Mouse (Mus musculus) heart, postnatal 0 days (tissue): ENCODE results near the gene Foxp1. TPM values are rescaled to one million over a fixed set of nuclear protein-coding genes. Genes with fewer than 3 reads are reported as not detected.

Experiments used
- ATAC-seq: fragments of 200-750 bp; cut with Nextera tagmentation; 2 replicates; pipeline ENCODE4 v1.8.0; 2017; ENCODE audit warnings: low read depth, moderate number of reproducible peaks, moderate library complexity; ENCODE audit not compliant: insufficient read depth
- DNase-seq: peaks from one replicate; pipeline ENCODE4 v3.0.0-alpha.2; 2016; ENCODE audit warnings: low spot score
- H3K27ac ChIP-seq: fragments of 300-500 bp; sonication (generic); 2 replicates; pipeline ENCODE4 v1.5.1; 2014; ENCODE audit warnings: low read depth, mild to moderate bottlenecking
- H3K27me3 ChIP-seq: fragments of 300-500 bp; sonication (generic); 2 replicates; pipeline ENCODE4 v1.6.1; 2014; ENCODE audit warnings: low read length, mixed read lengths; ENCODE audit not compliant: control insufficient read depth, insufficient read depth
- H3K36me3 ChIP-seq: fragments of 300-500 bp; sonication (generic); replicated peaks from 2 replicates; pipeline ENCODE4 v1.6.1; 2014; ENCODE audit warnings: low read length, mixed read lengths; ENCODE audit not compliant: control insufficient read depth, insufficient read depth
- H3K4me1 ChIP-seq: fragments of 300-500 bp; sonication (generic); 2 replicates; pipeline ENCODE4 v1.6.1; 2014; ENCODE audit warnings: antibody characterized with exemption; ENCODE audit not compliant: control insufficient read depth, insufficient read depth
- H3K4me2 ChIP-seq: fragments of 300-500 bp; sonication (generic); 2 replicates; pipeline ENCODE4 v1.6.1; 2014; ENCODE audit warnings: low read depth, mild to moderate bottlenecking, low read length, moderate library complexity
- H3K4me3 ChIP-seq: fragments of 300-500 bp; sonication (generic); 2 replicates; pipeline ENCODE4 v1.5.1; 2014; ENCODE audit warnings: low read depth, low read length
- H3K9ac ChIP-seq: fragments of 300-500 bp; sonication (generic); replicated peaks from 2 replicates; pipeline ENCODE4 v1.6.1; 2014; ENCODE audit warnings: low read depth, low read length, mixed read lengths
- H3K9me3 ChIP-seq: fragments of 300-500 bp; sonication (generic); replicated peaks from 2 replicates; pipeline ENCODE4 v1.6.1; 2016; ENCODE audit warnings: low read length; ENCODE audit not compliant: control insufficient read depth
- CTCF ChIP-seq: IDR thresholded peaks from 2 replicates; pipeline ENCODE4 v1.5.1; 2016; ENCODE audit warnings: antibody characterized with exemption, control low read depth, low read depth
- EP300 ChIP-seq: IDR thresholded peaks from 2 replicates; pipeline ENCODE4 v1.6.1; 2016; ENCODE audit warnings: antibody characterized with exemption, low read depth
- WGBS: fragments of 180-500 bp; shearing (Covaris S2); extraction: QIAGEN DNeasy Blood & Tissue Kit; methylation state at CpG from one replicate; pipeline ENCODE4 v1.1.7; 2014; 5-methylcytosine and 5-hydroxymethylcytosine counted together
- polyA plus RNA-seq: library from polyadenylated mRNA; unstranded; fragments of >200 nt; fragmentation: Nextera tagmentation; extraction: Ambion mirVana; gene quantifications from 2 replicates; pipeline ENCODE4 v1.2.1, GENCODE M21; 2015
- total RNA-seq: library from RNA; depleted of rRNA; stranded (reverse); fragments of >200 nt; gene quantifications from 2 replicates; pipeline ENCODE4 v1.2.3, GENCODE M21; 2014; ENCODE audit warnings: low replicate concordance

Gene Foxp1
- total and polyA plus RNA-seq, 2 experiments from 2014 or later: 40.7 to 88.1 TPM

DNA sequence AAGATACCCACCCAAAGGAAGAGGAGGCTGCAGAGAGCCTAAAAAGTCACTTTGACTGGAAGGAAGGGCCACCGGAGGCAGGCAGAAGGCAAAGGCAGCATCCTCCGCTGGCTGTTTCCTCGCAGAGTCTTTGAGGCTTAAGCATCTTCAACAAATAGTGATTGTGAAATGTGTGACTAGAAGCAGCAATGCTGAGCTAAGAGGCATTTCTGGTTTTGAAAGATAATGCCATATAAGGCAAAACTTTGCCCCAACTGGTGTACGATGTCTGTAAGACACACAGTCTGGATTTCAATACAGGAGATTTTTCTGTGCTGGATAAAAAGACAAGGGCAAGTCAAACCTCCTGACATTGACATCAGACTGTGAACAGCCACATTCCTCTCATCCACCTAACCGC, 51.6 kb downstream of the Foxp1 start:
- Histone ChIP-seq H3K27ac (no peak overlapping the region), H3K9ac (no peak overlapping the region), H3K4me1 (no peaks in the 10 kb centered on the region), H3K36me3 (no peaks in the 10 kb centered on the region), H3K27me3 (no peaks in the 10 kb centered on the region), H3K9me3 (no peaks in the 10 kb centered on the region), H3K4me3 (no peak overlapping the region), H3K4me2 (no peak overlapping the region)
- WGBS: 73% methylated on average over 5 of the region's 5 CpGs
- no peak for TF ChIP-seq CTCF
- no peak for TF ChIP-seq EP300
- no peak for ATAC-seq
- DNase-seq: no peak

GRCm38 (mm10) chr6:99469134-99469834, 53.2 kb downstream of the Foxp1 start:
- ATAC-seq (no peak), DNase-seq (no peak)
- WGBS: 90% methylated on average over 12 of the region's 12 CpGs

DNA sequence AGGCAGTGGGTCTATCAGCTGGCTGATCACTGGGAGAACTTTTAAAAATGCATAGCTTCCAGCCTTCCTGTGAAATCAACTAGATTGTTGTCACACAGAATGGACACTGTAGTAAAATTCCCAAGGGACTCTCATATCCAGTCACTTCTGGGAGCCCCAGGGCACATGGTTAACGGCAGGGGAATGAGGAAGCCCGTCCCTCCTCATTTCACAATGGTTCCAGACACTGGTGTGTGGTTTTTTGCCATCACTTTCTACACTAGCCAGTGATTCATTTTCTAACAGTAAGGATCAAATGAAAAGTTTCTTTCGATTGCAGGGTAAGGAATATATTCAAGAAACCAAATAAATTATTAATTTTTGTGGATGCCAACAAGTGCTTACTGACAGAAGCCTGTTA, 54.7 kb downstream of the Foxp1 start:
- H3K27me3 ChIP-seq: no peaks in the 10 kb centered on the region
- TF ChIP-seq EP300 (no peak), CTCF (no peak)
- ATAC-seq (no peak), DNase-seq (no peak)
- no peaks in the 10 kb centered on the region for H3K9me3 ChIP-seq
- H3K36me3 ChIP-seq: no peaks in the 10 kb centered on the region
- no peaks in the 10 kb centered on the region for H3K4me1 ChIP-seq
- 62% methylated on average over 3 of the region's 3 CpGs for WGBS
- no peak overlapping the region for H3K27ac ChIP-seq
- H3K9ac ChIP-seq: no peak overlapping the region
- H3K4me3 ChIP-seq: no peak overlapping the region
- no peak overlapping the region for H3K4me2 ChIP-seq

More at GRCm38 (mm10) chr6:99469134-99469834, 53.2 kb downstream of the Foxp1 start:
- Histone ChIP-seq H3K27me3 (no peaks in the 10 kb centered on the region), H3K4me3 (no peak overlapping the region), H3K27ac (no peak overlapping the region), H3K4me1 (no peaks in the 10 kb centered on the region), H3K9ac (no peak overlapping the region), H3K9me3 (no peaks in the 10 kb centered on the region), H3K4me2 (no peak overlapping the region), H3K36me3 (no peaks in the 10 kb centered on the region)
- TF ChIP-seq EP300: no peak

- Histone ChIP-seq H3K27ac (no peak overlapping the region), H3K9me3 (no peaks in the 10 kb centered on the region), H3K36me3 (no peaks in the 10 kb centered on the region), H3K4me3 (no peak overlapping the region), H3K4me1 (no peaks in the 10 kb centered on the region), H3K9ac (no peak overlapping the region), H3K4me2 (no peak overlapping the region), H3K27me3 (no peaks in the 10 kb centered on the region)
- TF ChIP-seq CTCF: no peak
- no peak for TF ChIP-seq EP300
- no peak for DNase-seq
- WGBS: 52% methylated on average over 8 of the region's 8 CpGs
- ATAC-seq: no peak
Measured at GRCm38 (mm10) chr6:99467109-99467508, 55.4 kb downstream of the Foxp1 start.

GRCm38 (mm10) chr6:99466354-99466753, 56.2 kb downstream of the Foxp1 start:
- Histone ChIP-seq H3K27ac (no peak overlapping the region), H3K27me3 (no peaks in the 10 kb centered on the region), H3K9ac (no peak overlapping the region), H3K9me3 (no peaks in the 10 kb centered on the region), H3K4me3 (no peak overlapping the region), H3K4me1 (no peaks in the 10 kb centered on the region), H3K36me3 (no peaks in the 10 kb centered on the region), H3K4me2 (no peak overlapping the region)
- TF ChIP-seq EP300: no peak
- TF ChIP-seq CTCF: no peak
- no peak for DNase-seq
- no peak for ATAC-seq
- 64% methylated on average over 8 of the region's 8 CpGs for WGBS

GRCm38 (mm10) chr6:99464449-99464848, 58.1 kb downstream of the Foxp1 start:
- DNase-seq: no peak
- ATAC-seq: no peak
- TF ChIP-seq EP300 (no peak), CTCF (no peak)
- H3K9ac ChIP-seq: no peak overlapping the region
- no peaks in the 10 kb centered on the region for H3K27me3 ChIP-seq
- H3K27ac ChIP-seq: no peak overlapping the region
- no peak overlapping the region for H3K4me3 ChIP-seq
- H3K4me2 ChIP-seq: no peak overlapping the region
- WGBS: 94% methylated on average over 4 of the region's 4 CpGs
- H3K4me1 ChIP-seq: no peaks in the 10 kb centered on the region
- H3K36me3 ChIP-seq: no peaks in the 10 kb centered on the region; the same call in 1 of the 2 replicates
- H3K9me3 ChIP-seq: no peaks in the 10 kb centered on the region
